Mouse (Mus musculus) CD4-positive, CD25-positive, alpha-beta regulatory T cell, adult 2 months (primary cell): ENCODE measurements around the gene Tnni1.

Experiments used
- DNase-seq: peaks from one replicate; pipeline ENCODE4 v3.0.0-alpha.2; 2012; ENCODE audit warnings: low read depth, low spot score

The Tnni1 gene

GRCm38 (mm10) chr1:135778780-135779535, at the start of gene Tnni1:
Gene Tnni1 (plus strand): TSS chr1:135779434.
- no peak for DNase-seq

GRCm38 (mm10) chr1:135729821-135730220, 49.4 kb upstream of the Tnni1 start:
- DNase-seq = peak; percentile 35

DNA sequence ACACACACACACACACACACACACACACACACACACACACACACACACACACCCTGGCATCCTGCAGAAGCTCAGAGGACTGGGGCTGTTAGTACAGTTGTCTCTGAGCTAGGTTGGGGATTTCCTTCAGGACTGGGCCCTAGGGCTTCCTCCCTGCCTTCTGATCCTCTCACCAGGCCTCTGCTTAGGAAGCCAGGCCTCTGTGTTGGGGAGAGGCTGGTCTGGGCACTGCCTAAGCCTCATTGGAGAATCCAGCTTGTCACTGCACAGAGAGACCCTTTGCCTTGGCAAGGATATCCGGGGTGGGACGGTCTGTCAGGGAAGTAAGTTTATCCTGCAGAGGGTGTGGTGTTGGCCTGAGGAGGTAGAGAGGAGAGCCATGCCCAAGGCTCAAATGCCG, 48.9 kb upstream of the Tnni1 start:
- DNase-seq = peak; percentile 53

- DNase-seq = no peak
Observed at GRCm38 (mm10) chr1:135731393-135731792, 47.8 kb upstream of the Tnni1 start.

GRCm38 (mm10) chr1:135731897-135732684, 47.1 kb upstream of the Tnni1 start:
- no peak for DNase-seq

DNA sequence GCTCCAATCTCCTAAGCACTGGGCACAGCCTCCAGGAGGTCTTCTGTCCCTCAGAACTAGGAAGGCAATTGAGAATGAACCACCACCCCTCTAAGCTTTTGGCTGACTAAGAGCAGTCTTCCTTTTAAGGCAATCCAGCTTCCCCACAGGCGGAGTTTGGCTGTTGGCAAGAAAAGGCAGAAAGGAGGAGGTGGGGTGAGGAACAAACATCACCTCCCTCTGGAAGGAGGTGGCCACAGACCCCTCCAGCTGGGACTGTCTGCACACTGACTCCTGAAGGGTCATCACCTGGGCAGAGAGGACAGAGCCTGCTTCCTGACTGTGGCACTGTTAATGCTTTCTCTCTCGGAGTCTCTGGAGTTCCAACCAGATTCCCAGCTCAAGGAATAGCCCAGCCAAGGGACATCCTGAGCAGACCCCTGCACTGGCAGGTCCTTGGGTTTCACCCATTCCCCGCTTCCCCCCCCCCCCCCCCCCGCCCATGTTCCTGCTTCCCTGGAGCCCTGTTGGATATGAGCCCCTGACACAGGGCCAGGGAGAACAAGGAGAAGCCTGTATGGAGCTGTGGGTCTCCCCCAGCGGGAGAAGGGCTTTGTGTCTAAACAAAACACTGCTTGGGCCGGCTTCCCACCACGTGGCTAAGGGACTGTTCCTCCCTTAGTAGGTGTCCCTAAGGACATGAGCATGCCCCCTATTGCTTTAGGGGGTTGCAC, 44.9 kb upstream of the Tnni1 start:
- DNase-seq = no peak

DNA sequence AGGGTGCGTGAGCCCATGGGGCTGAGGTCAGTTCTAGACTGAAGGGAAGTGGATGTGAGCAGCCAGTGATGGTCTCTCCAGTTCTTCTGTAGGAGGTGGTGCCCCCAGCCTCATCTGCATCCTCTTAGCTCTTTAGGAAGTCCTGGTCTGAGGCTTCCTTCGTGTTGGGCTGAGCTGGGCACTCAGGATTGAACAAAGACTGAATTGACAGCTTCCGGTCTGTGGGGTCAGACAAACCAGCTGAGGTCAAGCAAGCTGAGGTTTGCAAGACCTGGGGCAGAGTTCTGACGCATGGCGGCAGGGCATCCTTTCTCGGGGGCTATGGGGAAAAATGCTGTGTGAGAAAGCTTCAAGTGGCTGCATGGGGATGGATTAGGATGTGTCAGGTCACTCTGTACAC, 43.8 kb upstream of the Tnni1 start:
- DNase-seq = no peak

GRCm38 (mm10) chr1:135744987-135745386, 34.2 kb upstream of the Tnni1 start:
- DNase-seq = no peak

DNA sequence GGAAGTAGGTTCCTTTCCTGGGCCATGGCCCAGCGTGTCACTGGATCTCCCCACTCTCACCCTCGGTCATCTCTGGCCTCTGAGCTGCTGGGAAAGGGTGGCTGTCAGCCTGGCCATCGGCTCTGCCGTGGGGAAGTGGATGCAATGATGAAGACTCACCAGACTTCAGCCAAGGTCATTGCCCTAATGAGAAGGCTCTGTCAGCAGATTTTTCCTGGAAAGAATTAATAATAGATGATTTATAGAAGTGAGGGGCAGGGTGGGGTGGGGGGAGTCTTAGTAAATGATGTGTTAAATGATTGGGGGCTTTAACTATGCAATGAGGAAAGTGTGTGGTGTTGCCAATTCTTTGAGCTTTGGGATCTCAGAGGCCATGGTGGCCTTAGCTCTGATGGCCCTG, 33.0 kb upstream of the Tnni1 start:
- no peak for DNase-seq

- peak; percentile 96 for DNase-seq
Observed at GRCm38 (mm10) chr1:135752737-135753348, 26.4 kb upstream of the Tnni1 start.

DNA sequence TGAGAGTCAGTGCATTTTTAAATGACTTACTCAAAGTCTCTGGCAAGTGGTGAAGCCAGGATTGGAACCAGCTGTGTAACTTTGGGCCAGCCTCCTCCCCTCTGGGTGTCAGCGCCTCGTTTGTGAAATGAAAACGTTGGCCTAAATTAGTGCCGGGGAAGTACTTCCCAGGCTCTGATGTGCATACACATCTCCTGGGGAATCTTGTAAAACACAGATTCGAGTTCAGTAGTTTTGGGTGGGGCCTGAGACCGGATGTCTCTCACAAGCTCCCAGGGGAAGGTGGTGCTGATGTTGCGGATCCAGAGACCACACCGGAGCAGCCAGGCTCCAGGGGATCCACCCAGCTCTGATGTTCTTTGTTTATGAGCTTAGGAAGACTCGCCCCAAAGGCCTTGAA, 23.9 kb upstream of the Tnni1 start:
- DNase-seq = no peak

DNA sequence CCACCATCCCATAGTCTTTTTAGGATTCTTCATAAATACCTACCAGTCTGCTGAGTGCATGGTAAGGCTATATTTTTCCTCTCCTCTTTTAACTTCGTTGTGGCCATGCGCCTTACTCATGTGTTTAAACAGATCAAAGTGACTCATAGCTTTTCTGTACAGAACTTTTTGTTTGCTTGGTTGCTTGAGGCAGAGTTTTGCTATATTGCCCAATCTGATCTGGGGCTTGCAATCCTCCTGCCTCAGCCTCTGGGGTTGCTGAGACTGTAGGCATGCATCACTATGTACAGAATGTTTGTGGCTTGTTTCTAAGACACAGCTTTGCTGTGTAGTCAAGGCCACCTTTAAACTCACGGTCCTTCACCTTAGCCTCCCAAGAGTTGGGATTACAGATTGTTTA, 23.3 kb upstream of the Tnni1 start:
- no peak for DNase-seq

DNA sequence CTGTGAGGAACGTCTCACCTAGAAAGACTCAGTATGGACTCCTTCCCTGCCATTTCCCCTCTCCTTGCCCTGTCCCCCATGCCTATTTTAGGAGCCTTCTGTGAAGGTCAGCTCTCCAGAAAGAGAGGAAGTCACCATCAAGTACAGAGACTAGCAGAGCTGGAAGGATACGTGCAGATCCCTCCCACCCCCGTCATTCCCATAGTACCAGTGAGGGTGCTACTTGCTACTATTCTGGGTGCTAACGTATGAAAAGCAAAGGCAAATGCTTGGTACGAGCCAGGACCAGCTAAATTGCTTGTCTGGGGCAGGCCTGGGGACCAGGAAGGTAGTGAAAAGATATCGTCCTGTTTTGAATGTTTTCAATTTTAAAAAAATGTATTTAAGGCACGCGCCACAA, 21.9 kb upstream of the Tnni1 start:
- DNase-seq = no peak

DNA sequence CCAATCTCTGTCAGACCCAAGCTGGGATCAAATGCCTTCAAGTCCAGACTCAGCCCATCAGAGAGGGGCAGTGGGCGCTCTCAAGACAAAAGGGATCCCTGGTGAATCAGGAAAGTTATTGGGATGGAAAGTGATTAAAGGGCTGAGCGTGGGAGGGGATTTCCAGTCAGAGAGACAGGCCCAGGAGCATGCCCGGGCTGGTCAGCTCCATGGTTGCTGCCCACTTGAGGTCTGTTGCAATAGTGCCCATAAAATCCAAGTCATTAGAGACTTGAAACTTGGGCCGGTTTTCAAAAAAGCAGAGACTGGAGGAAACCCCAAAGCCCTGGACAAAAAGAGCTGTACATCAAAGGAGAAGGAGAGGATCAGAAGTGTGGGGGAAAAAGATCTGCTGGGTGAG, 19.5 kb upstream of the Tnni1 start:
- no peak for DNase-seq

GRCm38 (mm10) chr1:135760216-135760615, 19.0 kb upstream of the Tnni1 start:
- DNase-seq = no peak

GRCm38 (mm10) chr1:135761728-135762127, 17.5 kb upstream of the Tnni1 start:
- no peak for DNase-seq

DNA sequence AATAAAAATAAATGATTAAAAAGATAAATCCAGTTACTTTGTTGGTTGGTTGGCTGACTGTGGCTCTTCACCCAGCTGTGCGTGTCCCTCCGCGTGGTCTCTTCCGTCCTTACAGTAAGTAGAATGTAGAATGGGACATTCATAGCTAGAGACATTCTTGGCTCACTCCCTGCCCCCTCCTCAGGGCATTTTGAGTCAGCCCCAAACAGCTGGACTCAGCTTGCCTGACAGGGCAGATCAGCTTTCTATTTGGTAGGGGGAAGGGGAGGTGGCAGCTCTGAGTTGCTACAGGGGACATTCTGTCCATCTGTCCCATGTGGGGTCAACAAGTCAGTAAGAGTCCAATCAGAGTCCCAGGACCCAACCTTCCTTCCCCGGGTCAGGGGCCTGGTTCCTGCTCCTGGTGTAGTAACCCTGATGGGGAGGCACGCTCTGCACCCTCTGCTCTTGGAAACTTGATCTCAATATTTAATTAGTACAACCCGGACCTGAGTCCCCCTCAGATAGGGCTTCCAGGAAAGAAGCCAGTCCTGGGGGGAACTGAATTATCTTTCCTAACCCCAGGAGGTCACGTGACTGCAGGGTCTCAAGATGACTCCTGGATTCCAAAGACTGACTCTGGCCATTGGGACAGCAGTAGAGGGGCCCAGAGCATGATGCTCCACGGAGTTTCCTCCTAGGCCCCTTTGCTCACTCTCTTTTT, 15.6 kb upstream of the Tnni1 start:
- DNase-seq = no peak

- DNase-seq = no peak
Observed at GRCm38 (mm10) chr1:135764206-135764528, 15.1 kb upstream of the Tnni1 start.

GRCm38 (mm10) chr1:135765645-135766591, 13.3 kb upstream of the Tnni1 start, which contains the start of gene Phlda3:
Gene Phlda3 (plus strand): TSS chr1:135766119.
- peak; percentile 73 for DNase-seq

DNA sequence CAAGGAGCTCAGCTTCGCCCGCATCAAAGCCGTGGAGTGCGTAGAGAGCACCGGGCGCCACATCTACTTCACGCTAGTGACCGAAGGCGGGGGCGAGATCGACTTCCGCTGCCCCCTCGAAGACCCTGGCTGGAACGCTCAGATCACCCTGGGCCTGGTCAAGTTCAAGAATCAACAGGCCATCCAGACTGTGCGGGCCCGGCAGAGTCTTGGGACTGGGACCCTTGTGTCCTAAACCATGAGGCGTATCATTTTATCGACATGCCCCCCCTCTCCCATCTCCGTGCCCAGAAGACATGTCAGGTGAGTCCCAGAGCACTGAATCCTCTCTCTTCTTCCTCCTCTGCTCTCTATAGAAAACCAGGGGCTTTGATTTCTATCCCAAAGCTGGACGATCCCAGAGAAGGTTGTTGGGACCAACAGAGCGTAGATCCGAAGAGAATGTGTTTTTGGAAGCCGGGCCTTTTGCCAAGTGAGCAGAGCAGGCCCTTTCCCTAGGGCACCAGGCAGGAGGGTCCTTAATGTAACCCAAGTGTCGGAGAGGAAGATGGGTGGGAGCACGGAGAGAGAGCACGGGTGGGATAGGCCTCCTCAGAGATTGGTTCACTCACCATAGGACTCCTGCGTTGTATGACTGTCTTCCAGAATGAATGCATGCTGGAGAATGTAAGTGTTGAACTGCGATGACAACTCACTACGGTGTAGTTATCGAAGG, 12.5 kb upstream of the Tnni1 start:
- DNase-seq = no peak
